Mouse (Mus musculus) intestine, postnatal 0 days (tissue): ENCODE measurements around the gene Wdfy2. TPM values are rescaled to one million over a fixed set of nuclear protein-coding genes. Genes with fewer than 3 reads are reported as not detected.

Experiments
- ATAC-seq: fragments of 200-750 bp; cut with Nextera tagmentation; 2 replicates; pipeline ENCODE4 v1.8.0; 2017; ENCODE audit warnings: mild to moderate bottlenecking, moderate TSS enrichment, moderate library complexity
- H3K27ac ChIP-seq: fragments of 300-500 bp; sonication (generic); 2 replicates; pipeline ENCODE4 v1.5.1; 2014; ENCODE audit warnings: mild to moderate bottlenecking, low read depth, low read length, moderate library complexity
- H3K27me3 ChIP-seq: fragments of 300-500 bp; sonication (generic); replicated peaks from 2 replicates; pipeline ENCODE4 v1.6.1; 2014; ENCODE audit warnings: low read length, mixed read lengths; ENCODE audit not compliant: control insufficient read depth, insufficient read depth
- H3K36me3 ChIP-seq: fragments of 300-500 bp; sonication (generic); 2 replicates; pipeline ENCODE4 v1.6.1; 2014; ENCODE audit warnings: mild to moderate bottlenecking, moderate library complexity; ENCODE audit not compliant: control insufficient read depth, insufficient read depth
- H3K4me1 ChIP-seq: fragments of 300-500 bp; sonication (generic); replicated peaks from 2 replicates; pipeline ENCODE4 v1.6.1; 2014; ENCODE audit warnings: antibody characterized with exemption, low read length, mixed read lengths; ENCODE audit not compliant: control insufficient read depth, insufficient read depth
- H3K4me2 ChIP-seq: fragments of 300-500 bp; sonication (generic); replicated peaks from 2 replicates; pipeline ENCODE4 v1.6.1; 2014; ENCODE audit warnings: low read depth, mild to moderate bottlenecking, moderate library complexity
- H3K4me3 ChIP-seq: fragments of 300-500 bp; sonication (generic); 2 replicates; pipeline ENCODE4 v1.5.1; 2014; ENCODE audit warnings: low read depth, low read length
- H3K9ac ChIP-seq: fragments of 300-500 bp; sonication (generic); 2 replicates; pipeline ENCODE4 v1.6.1; 2014; ENCODE audit warnings: mild to moderate bottlenecking, low read depth, low read length
- H3K9me3 ChIP-seq: fragments of 300-500 bp; sonication (generic); 2 replicates; pipeline ENCODE4 v1.6.1; 2016; ENCODE audit warnings: mixed run types; ENCODE audit not compliant: control insufficient read depth
- CTCF ChIP-seq: sonication (generic); IDR thresholded peaks from 2 replicates; pipeline ENCODE4 v1.5.1; 2016; ENCODE audit warnings: low read depth, mild to moderate bottlenecking, control low read depth, antibody characterized with exemption, moderate library complexity
- WGBS: fragments of 180-500 bp; shearing (Covaris S2); extraction: QIAGEN DNeasy Blood & Tissue Kit; methylation state at CpG from one replicate; pipeline ENCODE4 v1.1.7; 2014; 5-methylcytosine and 5-hydroxymethylcytosine counted together
- polyA plus RNA-seq: library from polyadenylated mRNA; unstranded; fragments of >200 nt; fragmentation: Nextera tagmentation; extraction: Ambion mirVana; gene quantifications from 2 replicates; pipeline ENCODE4 v1.2.1, GENCODE M21; 2015

Wdfy2 gene
- polyA plus RNA-seq, 1 experiment from 2014 or later: 1.4 TPM

- no peak for ATAC-seq
- H3K4me2 ChIP-seq: no peak overlapping the region
- TF ChIP-seq CTCF: no peak
- no peaks in the 10 kb centered on the region for H3K4me1 ChIP-seq
- no peaks in the 10 kb centered on the region for H3K9me3 ChIP-seq
- WGBS: 47% methylated on average over 7 of the region's 7 CpGs
- H3K4me3 ChIP-seq: no peak overlapping the region
- H3K27me3 ChIP-seq: no peaks in the 10 kb centered on the region
- no peak overlapping the region for H3K9ac ChIP-seq
- H3K36me3 ChIP-seq: no peaks in the 10 kb centered on the region
- no peak overlapping the region for H3K27ac ChIP-seq
Measured at GRCm38 (mm10) chr14:62808661-62809523, 28.6 kb upstream of the Wdfy2 start.

GRCm38 (mm10) chr14:62812765-62813164 lies 24.7 kb upstream of the Wdfy2 start:
- Histone ChIP-seq H3K9ac (no peak overlapping the region), H3K27me3 (no peaks in the 10 kb centered on the region), H3K36me3 (no peaks in the 10 kb centered on the region), H3K27ac (no peak overlapping the region; the same call in 1 of the 2 replicates), H3K4me3 (no peak overlapping the region), H3K9me3 (no peaks in the 10 kb centered on the region), H3K4me1 (no peaks in the 10 kb centered on the region), H3K4me2 (peak overlapping the region; percentile 28)
- TF ChIP-seq CTCF: no peak
- 18% methylated on average over 5 of the region's 5 CpGs for WGBS
- ATAC-seq: peak; percentile 74

GRCm38 (mm10) chr14:62814567-62814966 lies 22.9 kb upstream of the Wdfy2 start:
- Histone ChIP-seq H3K27me3 (no peaks in the 10 kb centered on the region), H3K9me3 (no peaks in the 10 kb centered on the region), H3K36me3 (no peaks in the 10 kb centered on the region), H3K9ac (no peak overlapping the region), H3K27ac (no peak overlapping the region), H3K4me2 (no peak overlapping the region), H3K4me1 (no peaks in the 10 kb centered on the region), H3K4me3 (no peak overlapping the region)
- WGBS: 32% methylated on average over 6 of the region's 6 CpGs
- ATAC-seq: peak; percentile 79
- no peak for TF ChIP-seq CTCF

GRCm38 (mm10) chr14:62816827-62817226 lies 20.7 kb upstream of the Wdfy2 start:
- no peak for ATAC-seq
- no peaks in the 10 kb centered on the region for H3K27me3 ChIP-seq
- WGBS: 76% methylated on average over 4 of the region's 4 CpGs

GRCm38 (mm10) chr14:62825575-62826332 lies 11.7 kb upstream of the Wdfy2 start:
- ATAC-seq: peak; percentile 73
- Histone ChIP-seq H3K4me2 (no peak overlapping the region), H3K4me3 (no peak overlapping the region), H3K36me3 (no peaks in the 10 kb centered on the region), H3K27me3 (no peaks in the 10 kb centered on the region), H3K9me3 (no peaks in the 10 kb centered on the region), H3K27ac (no peak overlapping the region), H3K4me1 (no peaks in the 10 kb centered on the region), H3K9ac (no peak overlapping the region)
- no peak for TF ChIP-seq CTCF
- WGBS: 67% methylated on average over 8 of the region's 8 CpGs

More at GRCm38 (mm10) chr14:62816827-62817226, 20.7 kb upstream of the Wdfy2 start:
- Histone ChIP-seq H3K4me3 (no peak overlapping the region), H3K27ac (no peak overlapping the region), H3K9me3 (no peaks in the 10 kb centered on the region), H3K36me3 (no peaks in the 10 kb centered on the region), H3K4me2 (no peak overlapping the region), H3K9ac (no peak overlapping the region), H3K4me1 (no peaks in the 10 kb centered on the region)
- no peak for TF ChIP-seq CTCF

GRCm38 (mm10) chr14:62829291-62829690 lies 8.2 kb upstream of the Wdfy2 start:
- no peak overlapping the region for H3K4me2 ChIP-seq
- TF ChIP-seq CTCF: no peak
- no peaks in the 10 kb centered on the region for H3K9me3 ChIP-seq
- H3K9ac ChIP-seq: no peak overlapping the region
- no peak overlapping the region for H3K4me3 ChIP-seq
- H3K27ac ChIP-seq: no peak overlapping the region
- H3K36me3 ChIP-seq: no peaks in the 10 kb centered on the region
- H3K4me1 ChIP-seq: no peaks in the 10 kb centered on the region
- ATAC-seq: no peak
- no peaks in the 10 kb centered on the region for H3K27me3 ChIP-seq
- 58% methylated on average over 6 of the region's 6 CpGs for WGBS
